Mouse (Mus musculus) cortical plate, adult 2 months (tissue): ENCODE results near the gene Cenpm. TPM values are rescaled to one million over a fixed set of nuclear protein-coding genes. Genes with fewer than 3 reads are reported as not detected.

Source experiments
- H3K27ac ChIP-seq: fragments of 200-500 bp; 2 replicates; pipeline ENCODE4 v1.5.1; 2012; ENCODE audit warnings: low read length, control low read depth, inconsistent platforms; ENCODE audit not compliant: insufficient read depth
- H3K4me1 ChIP-seq: fragments of 200-500 bp; 2 replicates; pipeline ENCODE4 v1.6.1; 2011; ENCODE audit warnings: low read length; ENCODE audit not compliant: control insufficient read depth, insufficient read depth
- H3K4me3 ChIP-seq: fragments of 200-500 bp; 2 replicates; pipeline ENCODE4 v1.5.1; 2011; ENCODE audit warnings: mild to moderate bottlenecking, low read length, control low read depth; ENCODE audit not compliant: insufficient read depth
- CTCF ChIP-seq: fragments of 200-500 bp; IDR thresholded peaks from 2 replicates; pipeline ENCODE4 v1.5.1; 2011; ENCODE audit warnings: mild to moderate bottlenecking, control low read depth, low read length; ENCODE audit not compliant: insufficient read depth; ENCODE audit errors: extremely low read depth
- POLR2A ChIP-seq: fragments of 200-500 bp; IDR thresholded peaks from 2 replicates; pipeline ENCODE4 v1.6.1; 2011; ENCODE audit warnings: mild to moderate bottlenecking, low read length, control low read depth; ENCODE audit not compliant: insufficient read depth; ENCODE audit errors: extremely low read depth
- polyA plus RNA-seq: library from polyadenylated mRNA; depleted of rRNA; stranded (reverse); fragments of >200 nt; gene quantifications from 2 replicates; pipeline ENCODE4 v1.2.3, GENCODE M21; 2012; rRNA removed

Gene Cenpm
- polyA plus RNA-seq, 1 experiment, result 7.0 TPM

GRCm38 (mm10) chr15:82185062-82185783 is 59.3 kb downstream of the Cenpm start:
- TF ChIP-seq CTCF (no peak), POLR2A (no peak)
- Histone ChIP-seq H3K4me3 (no peak overlapping the region), H3K4me1 (no peaks in the 10 kb centered on the region), H3K27ac (no peak overlapping the region)

- Histone ChIP-seq H3K4me3 (no peak overlapping the region), H3K4me1 (no peaks in the 10 kb centered on the region), H3K27ac (no peak overlapping the region)
- no peak for TF ChIP-seq CTCF
- TF ChIP-seq POLR2A, result no peak
These were observed 59.9 kb downstream of the Cenpm start for GRCm38 (mm10) chr15:82184656-82185055.

- TF ChIP-seq CTCF, result no peak
- no peak for TF ChIP-seq POLR2A
- no peaks in the 10 kb centered on the region for H3K4me1 ChIP-seq
- H3K4me3 ChIP-seq, result no peak overlapping the region
- H3K27ac ChIP-seq, result no peak overlapping the region
These were observed 60.4 kb downstream of the Cenpm start for GRCm38 (mm10) chr15:82184183-82184582.

Other genes with a start within 250 kb of the Cenpm start
- 126 and 134 TPM in 2 replicates for gene Desi1, start 210.9 kb downstream of the Cenpm start, polyA plus RNA-seq
- gene Snu13, start 197.2 kb downstream of the Cenpm start, polyA plus RNA-seq, result 133 and 137 TPM in 2 replicates
- not detected in 2 replicates for gene 4930407I10Rik, start 185.6 kb downstream of the Cenpm start, polyA plus RNA-seq
- 6.1 and 7.9 TPM in 2 replicates for gene Mei1, start 174.8 kb downstream of the Cenpm start, polyA plus RNA-seq
- gene Ccdc134, start 116.8 kb downstream of the Cenpm start, polyA plus RNA-seq, result 16.3 and 16.5 TPM in 2 replicates
- gene Srebf2, start 97.6 kb downstream of the Cenpm start, polyA plus RNA-seq, result 138 and 166 TPM in 2 replicates
- 5.3 and 6.7 TPM in 2 replicates for gene Shisa8, start 31.9 kb downstream of the Cenpm start, polyA plus RNA-seq
- gene Tnfrsf13c, start 20.4 kb downstream of the Cenpm start, polyA plus RNA-seq, result 0.48 and 0.76 TPM in 2 replicates
- 155 TPM in 2 replicates for gene 1500009C09Rik, start 7.6 kb upstream of the Cenpm start, polyA plus RNA-seq
- 367 and 405 TPM in 2 replicates for gene Sept3, start 30.1 kb upstream of the Cenpm start, polyA plus RNA-seq
- gene Wbp2nl, start 54.2 kb upstream of the Cenpm start, polyA plus RNA-seq, result 0.13 TPM in 1 of 2 replicates, not detected in the other
- gene Naga, start 94.2 kb upstream of the Cenpm start, polyA plus RNA-seq, result 52.8 and 54.8 TPM in 2 replicates
- 0.49 and 0.52 TPM in 2 replicates for gene Pheta2, start 94.2 kb upstream of the Cenpm start, polyA plus RNA-seq
- 279 and 280 TPM in 2 replicates for gene Smdt1, start 94.2 kb upstream of the Cenpm start, polyA plus RNA-seq
- gene Ndufa6, start 109.6 kb upstream of the Cenpm start, polyA plus RNA-seq, result 461 and 466 TPM in 2 replicates
- 50.3 and 57.9 TPM in 2 replicates for gene Cyp2d22, start 135.5 kb upstream of the Cenpm start, polyA plus RNA-seq
- not detected in 2 replicates for gene Cyp2d11, start 149.3 kb upstream of the Cenpm start, polyA plus RNA-seq
- not detected in 2 replicates for gene Cyp2d10, start 162.4 kb upstream of the Cenpm start, polyA plus RNA-seq
- not detected in 2 replicates for gene Cyp2d9, start 188.7 kb upstream of the Cenpm start, polyA plus RNA-seq